Mouse (Mus musculus) erythroblast, embryonic 14.5 days (primary cell): Measurements from ENCODE around the gene Ksr1.

Source experiments
- GATA1 ChIP-seq: IDR thresholded peaks from 2 replicates; pipeline ENCODE4 v1.6.1; 2012; ENCODE audit warnings: low read length, inconsistent platforms, mixed read lengths
- TAL1 ChIP-seq: IDR thresholded peaks from 3 replicates; pipeline ENCODE4 v1.6.1; 2012; ENCODE audit warnings: low read length, inconsistent platforms, mixed read lengths

- TF ChIP-seq GATA1, result no peak
- TF ChIP-seq TAL1, result no peak
Measured at GRCm38 (mm10) chr11:79144741-79145140, 1.5 kb downstream of the Ksr1 start.
